Mouse (Mus musculus) embryonic facial prominence, embryonic 10.5 days (tissue): ENCODE results near the gene Tmem238. TPM values are rescaled to one million over a fixed set of nuclear protein-coding genes. Genes with fewer than 3 reads are reported as not detected.
A peak's percentile ranks its signal among the peaks of the same experiment; 100 is the strongest.

Experiments used
- DNase-seq: peaks from one replicate; pipeline ENCODE4 v3.0.0-alpha.2; 2017; ENCODE audit warnings: low spot score
- H3K27ac ChIP-seq: fragments of 300-500 bp; sonication (generic); replicated peaks from 2 replicates; pipeline ENCODE4 v1.5.1; 2016; ENCODE audit warnings: mild to moderate bottlenecking
- H3K27me3 ChIP-seq: fragments of 300-500 bp; sonication (generic); replicated peaks from 2 replicates; pipeline ENCODE4 v1.6.1; 2016; ENCODE audit warnings: low read depth, mild to moderate bottlenecking; ENCODE audit not compliant: poor library complexity, severe bottlenecking
- H3K36me3 ChIP-seq: fragments of 300-500 bp; sonication (generic); replicated peaks from 2 replicates; pipeline ENCODE4 v1.6.1; 2016; ENCODE audit warnings: mild to moderate bottlenecking, moderate library complexity
- H3K4me1 ChIP-seq: fragments of 300-500 bp; sonication (generic); 2 replicates; pipeline ENCODE4 v1.6.1; 2016
- H3K4me3 ChIP-seq: fragments of 300-500 bp; sonication (generic); 2 replicates; pipeline ENCODE4 v1.5.1; 2016; ENCODE audit warnings: mild to moderate bottlenecking, moderate library complexity
- H3K9me3 ChIP-seq: fragments of 300-500 bp; sonication (generic); 2 replicates; pipeline ENCODE4 v1.6.1; 2016; ENCODE audit warnings: mild to moderate bottlenecking
- WGBS: fragments of 180-500 bp; shearing (Covaris S2); methylation state at CpG from one replicate; pipeline ENCODE4 v1.1.7; 2016; 5-methylcytosine and 5-hydroxymethylcytosine counted together
- polyA plus RNA-seq: library from polyadenylated mRNA; unstranded; fragments of >200 nt; fragmentation: Nextera tagmentation; extraction: Ambion mirVana; gene quantifications from 2 replicates; pipeline ENCODE4 v1.2.1, GENCODE M21; 2016

Gene Tmem238
- polyA plus RNA-seq, 1 experiment from 2014 or later = 4.2 TPM

DNA sequence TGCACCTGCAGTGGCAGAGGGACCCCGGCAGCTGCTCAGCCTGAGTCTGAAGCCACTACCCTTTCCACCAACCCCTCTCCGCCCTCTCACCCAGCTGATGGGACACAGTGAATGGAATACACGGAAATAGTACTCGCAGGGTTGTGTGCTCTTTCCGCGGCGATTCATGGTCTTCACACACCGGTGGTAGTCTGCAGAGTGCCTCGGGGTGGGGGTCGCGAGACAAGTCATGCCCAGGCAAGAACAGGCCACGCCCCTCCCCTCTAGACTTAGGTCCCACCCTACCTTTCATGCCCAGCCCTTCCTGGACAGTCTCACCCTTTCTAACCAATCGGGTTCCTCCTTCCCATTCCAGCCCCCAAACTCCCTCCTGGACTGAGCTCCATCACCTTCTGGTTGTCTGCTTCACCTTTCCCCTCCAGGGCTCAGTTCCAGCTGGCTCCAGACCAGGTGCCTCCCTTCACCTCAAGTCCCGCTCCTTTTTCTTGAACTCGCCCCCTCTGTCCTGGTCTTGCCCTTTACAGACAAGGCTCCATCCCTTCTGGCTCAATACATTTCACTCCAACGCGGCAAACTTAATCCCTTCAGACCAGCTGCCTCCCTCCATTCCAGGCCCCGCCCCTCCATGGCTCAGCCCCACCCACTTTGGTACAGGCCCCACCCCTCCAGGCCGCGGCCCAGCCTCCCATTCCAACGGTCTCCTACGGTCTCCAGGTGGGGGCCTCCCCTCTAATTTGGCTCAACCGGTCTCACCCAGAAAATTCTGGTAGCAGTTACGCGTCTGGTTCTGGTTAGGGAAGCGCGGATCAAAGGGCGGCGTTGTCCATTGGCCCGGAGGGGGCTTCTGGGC lies 37.3 kb downstream of the Tmem238 start:
- peak overlapping the region; percentile 59 for H3K4me3 ChIP-seq
- H3K27me3 ChIP-seq = peaks cover 12% of the 10 kb centered on the region
- DNase-seq = peak; percentile 87
- peaks cover 21% of the 10 kb centered on the region for H3K4me1 ChIP-seq
- 1% methylated on average over 30 of the region's 30 CpGs for WGBS
- peaks cover 6% of the 10 kb centered on the region; the same call in 1 of the 2 replicates for H3K36me3 ChIP-seq
- H3K9me3 ChIP-seq = peaks cover 3% of the 10 kb centered on the region; the same call in 1 of the 2 replicates
- peak overlapping the region; percentile 85 for H3K27ac ChIP-seq

- peaks cover 36% of the 10 kb centered on the region for H3K36me3 ChIP-seq
- 93% methylated on average over 2 of the region's 2 CpGs for WGBS
- H3K27ac ChIP-seq = no peak overlapping the region
- DNase-seq = no peak
- H3K27me3 ChIP-seq = peaks cover 7% of the 10 kb centered on the region
- peaks cover 29% of the 10 kb centered on the region for H3K4me1 ChIP-seq
- H3K9me3 ChIP-seq = no peaks in the 10 kb centered on the region
- no peak overlapping the region for H3K4me3 ChIP-seq
These were observed 40.3 kb downstream of the Tmem238 start for GRCm38 (mm10) chr7:4749169-4749568.

DNA sequence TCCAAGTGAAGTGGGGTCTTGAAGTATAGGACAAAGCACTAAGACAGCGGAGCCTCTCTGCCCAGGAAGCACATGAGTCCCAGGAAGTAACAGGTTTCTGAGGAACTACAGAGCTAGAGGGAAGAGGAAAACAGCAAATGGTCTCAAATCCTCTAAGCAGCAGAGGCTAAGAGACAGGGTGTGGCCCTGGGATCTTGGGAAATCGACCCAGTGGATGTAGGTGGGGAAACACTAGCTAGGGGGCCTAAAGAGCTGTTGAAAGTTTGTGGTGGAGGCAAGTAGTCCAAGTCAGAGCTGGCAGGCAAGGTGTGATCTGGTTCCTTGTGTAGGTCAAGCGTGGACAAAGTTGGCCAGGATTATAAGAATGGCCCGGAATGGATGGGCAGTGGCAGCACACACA lies 41.1 kb downstream of the Tmem238 start:
- Histone ChIP-seq H3K27ac (no peak overlapping the region; the same call in 1 of the 2 replicates), H3K27me3 (no peaks in the 10 kb centered on the region)
- 82% methylated on average over 4 of the region's 4 CpGs for WGBS

DNA sequence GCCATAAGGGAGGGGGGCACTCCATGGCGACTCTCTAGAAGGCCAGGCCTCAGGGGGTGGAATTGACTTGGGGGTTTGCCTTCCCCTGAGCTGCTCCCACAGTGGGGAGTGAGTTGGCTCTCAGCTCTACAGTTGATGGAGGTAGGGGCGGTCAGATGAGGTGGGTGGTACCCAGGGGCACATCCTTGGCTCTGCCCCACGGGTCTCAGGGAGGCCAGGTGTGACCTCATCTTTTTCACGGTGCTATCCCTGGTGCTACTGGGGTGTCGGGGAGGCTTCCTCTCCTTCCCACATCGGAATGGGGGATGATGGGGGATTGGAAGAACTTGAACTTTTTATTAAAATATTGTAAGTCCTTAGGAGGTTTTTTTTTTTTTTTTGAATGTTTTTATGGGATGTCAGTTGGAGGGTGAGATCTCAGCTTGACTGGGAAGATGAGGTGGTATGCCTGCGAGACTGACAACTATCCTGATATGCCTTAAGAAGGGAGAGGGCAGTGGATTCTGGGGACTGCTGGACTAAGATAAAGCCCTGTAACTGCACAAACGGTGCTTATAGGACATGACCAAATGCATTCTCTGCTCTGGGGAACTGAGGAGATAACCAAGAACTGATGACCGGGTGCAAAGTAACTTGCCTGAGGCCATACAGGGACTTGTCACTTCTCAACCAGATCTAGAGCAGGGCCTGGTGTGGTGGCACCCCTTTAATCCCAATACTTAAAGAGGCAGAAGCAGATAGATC lies 42.1 kb downstream of the Tmem238 start:
- peaks cover 28% of the 10 kb centered on the region for H3K4me1 ChIP-seq
- H3K4me3 ChIP-seq = no peak overlapping the region
- no peaks in the 10 kb centered on the region for H3K27me3 ChIP-seq
- H3K27ac ChIP-seq = no peak overlapping the region
- H3K36me3 ChIP-seq = peaks cover 54% of the 10 kb centered on the region
- no peak for DNase-seq
- 75% methylated on average over 9 of the region's 9 CpGs for WGBS
- H3K9me3 ChIP-seq = no peaks in the 10 kb centered on the region

More for the DNA sequence above, 41.1 kb downstream of the Tmem238 start:
- Histone ChIP-seq H3K9me3 (no peaks in the 10 kb centered on the region), H3K4me3 (no peak overlapping the region), H3K4me1 (peaks cover 29% of the 10 kb centered on the region), H3K36me3 (peaks cover 44% of the 10 kb centered on the region)
- DNase-seq = no peak

GRCm38 (mm10) chr7:4746326-4746980 lies 43.0 kb downstream of the Tmem238 start:
- DNase-seq = no peak
- 86% methylated on average over 22 of the region's 22 CpGs for whole genome bisulfite sequencing
- Histone ChIP-seq H3K9me3 (no peaks in the 10 kb centered on the region), H3K4me3 (no peak overlapping the region), H3K4me1 (peaks cover 28% of the 10 kb centered on the region), H3K27ac (no peak overlapping the region), H3K27me3 (no peaks in the 10 kb centered on the region), H3K36me3 (peaks cover 61% of the 10 kb centered on the region)

GRCm38 (mm10) chr7:4744886-4745285 lies 44.6 kb downstream of the Tmem238 start:
- Histone ChIP-seq H3K4me1 (peaks cover 38% of the 10 kb centered on the region), H3K27me3 (no peaks in the 10 kb centered on the region), H3K36me3 (peaks cover 61% of the 10 kb centered on the region), H3K4me3 (no peak overlapping the region), H3K27ac (no peak overlapping the region), H3K9me3 (no peaks in the 10 kb centered on the region)
- 93% methylated on average over 6 of the region's 6 CpGs for WGBS
- no peak for DNase-seq

DNA sequence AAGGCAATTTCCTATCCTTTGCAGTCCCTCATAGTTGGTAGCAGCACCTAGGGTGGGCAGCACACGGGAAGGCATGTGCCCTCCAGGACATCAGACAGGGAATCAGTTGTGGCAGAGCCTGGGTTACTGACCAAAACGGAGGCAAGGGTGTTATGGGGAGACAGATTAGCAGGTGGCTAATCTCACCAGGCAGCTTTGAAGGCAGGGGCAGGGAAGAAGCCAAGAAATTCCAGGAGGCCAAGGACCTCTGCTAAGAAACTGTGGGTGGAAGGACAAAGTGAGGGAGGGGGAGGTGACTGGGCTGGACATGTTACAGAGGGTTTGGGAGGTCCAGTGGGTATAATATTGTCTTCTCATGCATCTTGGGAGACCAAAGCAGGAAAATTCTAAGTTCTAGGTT lies 46.1 kb downstream of the Tmem238 start:
- H3K4me3 ChIP-seq = no peak overlapping the region
- H3K9me3 ChIP-seq = no peaks in the 10 kb centered on the region
- H3K27me3 ChIP-seq = no peaks in the 10 kb centered on the region
- peaks cover 55% of the 10 kb centered on the region for H3K36me3 ChIP-seq
- H3K4me1 ChIP-seq = peaks cover 48% of the 10 kb centered on the region
- H3K27ac ChIP-seq = no peak overlapping the region
- no peak for DNase-seq
- WGBS = 75% methylated on average over 2 of the region's 2 CpGs

- Histone ChIP-seq H3K27ac (no peak overlapping the region), H3K4me1 (peaks cover 48% of the 10 kb centered on the region), H3K9me3 (no peaks in the 10 kb centered on the region), H3K27me3 (no peaks in the 10 kb centered on the region), H3K4me3 (peak overlapping the region; percentile 88), H3K36me3 (peaks cover 55% of the 10 kb centered on the region)
- no peak for DNase-seq
- WGBS = 90% methylated on average over 6 of the region's 6 CpGs
These were observed 47.0 kb downstream of the Tmem238 start for GRCm38 (mm10) chr7:4742482-4742819.

- H3K27ac ChIP-seq = peak overlapping the region; percentile 94; the same call in 1 of the 2 replicates
- H3K27me3 ChIP-seq = no peaks in the 10 kb centered on the region
- no peak for DNase-seq
- no peaks in the 10 kb centered on the region for H3K9me3 ChIP-seq
- peaks cover 48% of the 10 kb centered on the region for H3K4me1 ChIP-seq
- peak overlapping the region; percentile 88 for H3K4me3 ChIP-seq
- 85% methylated on average over 21 of the region's 21 CpGs for WGBS
- H3K36me3 ChIP-seq = peaks cover 51% of the 10 kb centered on the region
These were observed 47.6 kb downstream of the Tmem238 start for GRCm38 (mm10) chr7:4741672-4742481.

GRCm38 (mm10) chr7:4741151-4741550 lies 48.3 kb downstream of the Tmem238 start:
- WGBS = 6% methylated on average over 4 of the region's 4 CpGs
- peaks cover 42% of the 10 kb centered on the region for H3K4me1 ChIP-seq
- DNase-seq = peak; percentile 50

DNA sequence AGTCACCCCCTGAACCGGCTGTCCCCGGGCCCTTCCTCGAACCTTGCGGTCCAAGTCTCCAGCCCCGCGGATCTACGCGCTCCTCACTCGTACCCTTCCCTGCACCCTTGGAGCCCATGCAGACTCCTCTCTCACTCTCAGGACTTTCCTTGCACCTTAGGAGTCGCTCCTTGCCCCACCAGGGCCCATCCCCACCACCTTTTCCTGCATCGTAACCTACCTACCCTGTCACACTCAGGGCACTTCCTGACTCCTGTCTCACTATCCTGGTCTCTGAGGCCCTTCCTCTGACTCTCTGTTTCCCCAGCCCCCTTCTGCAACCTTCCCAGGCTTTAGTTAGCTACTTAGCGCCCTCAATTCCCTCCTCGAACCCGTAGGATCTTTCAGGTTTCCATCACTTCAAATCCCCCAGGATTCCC lies 49.1 kb downstream of the Tmem238 start:
- Histone ChIP-seq H3K4me3 (peak overlapping the region; percentile 88), H3K9me3 (no peaks in the 10 kb centered on the region), H3K4me1 (peaks cover 40% of the 10 kb centered on the region), H3K36me3 (peaks cover 36% of the 10 kb centered on the region), H3K27me3 (no peaks in the 10 kb centered on the region), H3K27ac (peak overlapping the region; percentile 94)
- no peak for DNase-seq
- 0% methylated on average over 14 of the region's 14 CpGs for WGBS

More at GRCm38 (mm10) chr7:4741151-4741550, 48.3 kb downstream of the Tmem238 start:
- H3K4me3 ChIP-seq = peak overlapping the region; percentile 88
- peak overlapping the region; percentile 94 for H3K27ac ChIP-seq
- H3K27me3 ChIP-seq = no peaks in the 10 kb centered on the region
- H3K36me3 ChIP-seq = peaks cover 44% of the 10 kb centered on the region
- H3K9me3 ChIP-seq = no peaks in the 10 kb centered on the region
